Mouse (Mus musculus): ENCODE measurements around the gene Ctdspl2.

Gene Ctdspl2

DNA sequence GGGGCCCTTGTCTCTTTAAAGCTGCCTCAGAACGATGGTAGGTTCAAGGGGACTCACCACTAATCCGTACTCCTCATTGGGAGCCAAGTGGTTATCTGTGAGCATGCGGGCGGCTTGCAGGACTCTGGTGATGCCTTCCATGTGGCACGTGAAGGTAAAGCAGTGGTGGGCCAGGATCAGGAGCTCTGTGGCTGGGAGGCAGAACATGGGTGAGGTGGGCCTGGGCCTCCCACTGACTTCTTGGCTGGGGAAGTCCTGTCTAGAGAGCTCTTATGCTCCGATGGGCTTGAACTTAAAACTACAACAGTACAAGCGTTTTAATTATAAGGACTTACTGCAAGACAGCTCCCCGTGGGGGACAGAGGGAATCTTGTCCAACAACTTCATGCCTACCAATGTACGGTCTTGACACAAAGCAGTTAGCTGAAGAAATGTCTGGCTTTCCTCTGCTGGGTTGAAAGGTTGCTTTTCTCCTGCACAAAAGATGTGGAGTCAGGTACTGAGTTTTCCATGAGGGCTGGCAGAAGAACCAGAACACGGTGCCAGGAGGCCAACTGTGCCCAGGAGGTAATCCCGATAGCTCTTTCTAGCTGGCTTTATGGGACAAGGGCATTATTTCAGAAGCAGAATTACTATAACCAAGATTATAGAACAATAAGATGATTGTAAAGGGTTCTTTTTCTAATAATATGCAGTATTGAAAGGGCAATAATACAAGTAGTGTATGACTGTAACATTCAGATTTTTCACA is 103.7 kb downstream of the Ctdspl2 start:
- DNase-seq (ENCODE audit: low spot score in 2 of 2) = no peak
